Mouse (Mus musculus): ENCODE measurements around the gene Ramp1. TPM values are rescaled to one million over a fixed set of nuclear protein-coding genes. Genes with fewer than 3 reads are reported as not detected.

Gene Ramp1
- total and polyA plus RNA-seq, 3 experiments = 4.1 to 5.6 TPM; not detected in 1

GRCm38 (mm10) chr1:91137036-91137435 lies 42.6 kb upstream of the Ramp1 start:
- Histone ChIP-seq H3K27ac (ENCODE audit: control insufficient read depth, low read depth, low read length) (no peak overlapping the region), H3K9ac (ENCODE audit: control insufficient read depth, low read depth, low read length, poor library complexity, severe bottlenecking) (no peak overlapping the region), H3K9me3 (replicated peaks; ENCODE audit: insufficient read depth, low read length) (no peaks in the 10 kb centered on the region), H3K36me3 (ENCODE audit: control insufficient read depth in 1 of 2, insufficient read depth in 2 of 2, low read length in 2 of 2) (no peaks in the 10 kb centered on the region), H3K4me3 (ENCODE audit: control insufficient read depth in 1 of 2, insufficient read depth in 1 of 2, low read depth in 2 of 2, low read length in 2 of 2) (no peak overlapping the region), H3K4me1 (ENCODE audit: control insufficient read depth in 1 of 2, insufficient read depth in 2 of 2, low read length in 2 of 2) (no peaks in the 10 kb centered on the region), H3K27me3 (ENCODE audit: control insufficient read depth in 1 of 2, insufficient read depth in 2 of 2, low read length in 2 of 2) (no peaks in the 10 kb centered on the region), H3K79me2 (ENCODE audit: control insufficient read depth, insufficient read depth, low read length, poor library complexity) (no peaks in the 10 kb centered on the region)
- no peak for TF ChIP-seq GATA1 (IDR thresholded peaks at IDR 0.05; ENCODE audit: low read depth, low read length)
- TF ChIP-seq RAD21 (IDR thresholded peaks at IDR 0.05; ENCODE audit: low read depth, low read length) = no peak
- TF ChIP-seq HCFC1 (IDR thresholded peaks at IDR 0.05; ENCODE audit: low read depth, low read length) = no peak
- no peak for TF ChIP-seq SMC3 (IDR thresholded peaks at IDR 0.05; ENCODE audit: low read depth, low read length)
- TF ChIP-seq NELFE (IDR thresholded peaks at IDR 0.05; ENCODE audit: low read depth, low read length) = no peak
- TF ChIP-seq CTCF (IDR thresholded peaks at IDR 0.05 in 2 of 3, conservative IDR thresholded peaks at IDR 0.05 in 1 of 3; ENCODE audit: control insufficient read depth in 1 of 3, insufficient read depth in 1 of 3, low read depth in 2 of 3, low read length in 3 of 3, poor library complexity in 1 of 3, severe bottlenecking in 1 of 3) = no peak
- no peak for TF ChIP-seq USF2 (IDR thresholded peaks at IDR 0.05; ENCODE audit: borderline replicate concordance in 1 of 2, insufficient read depth in 1 of 2, low read depth in 1 of 2, low read length in 2 of 2)
- no peak for TF ChIP-seq KAT2A (conservative IDR thresholded peaks at IDR 0.05; ENCODE audit: low read depth, low read length)
- TF ChIP-seq BHLHE40 (IDR thresholded peaks at IDR 0.05; ENCODE audit: borderline replicate concordance, low read depth, low read length) = no peak
- no peak for TF ChIP-seq TBP (IDR thresholded peaks at IDR 0.05; ENCODE audit: low read depth, low read length)
- no peak for TF ChIP-seq MAX (IDR thresholded peaks at IDR 0.05; ENCODE audit: low read length)
- no peak for TF ChIP-seq ZNF384 (IDR thresholded peaks at IDR 0.05; ENCODE audit: low read depth, low read length)
- TF ChIP-seq MXI1 (IDR thresholded peaks at IDR 0.05; ENCODE audit: low read depth, low read length) = no peak
- no peak for TF ChIP-seq POLR2AphosphoS5 (IDR thresholded peaks at IDR 0.05; ENCODE audit: borderline replicate concordance, low read depth, low read length)
- TF ChIP-seq MYC (IDR thresholded peaks at IDR 0.05; ENCODE audit: low read depth, low read length) = no peak
- TF ChIP-seq MAZ (IDR thresholded peaks at IDR 0.05; ENCODE audit: low read depth, low read length) = no peak
- no peak for TF ChIP-seq NRF1 (IDR thresholded peaks at IDR 0.05; ENCODE audit: insufficient read depth, low read depth, low read length, poor library complexity, severe bottlenecking)
- TF ChIP-seq POLR2AphosphoS2 (IDR thresholded peaks at IDR 0.05; ENCODE audit: low read length) = no peak
- no peak for DNase-seq (ENCODE audit: low read depth, low spot score)

- TF ChIP-seq CHD2 (IDR thresholded peaks at IDR 0.05; ENCODE audit: low read length) (no peak), MEF2A (IDR thresholded peaks at IDR 0.05; ENCODE audit: extremely low read depth, insufficient replicate concordance, low read depth, low read length, poor library complexity, severe bottlenecking) (no peak), ZMIZ1 (IDR thresholded peaks at IDR 0.05; ENCODE audit: low read depth, low read length) (no peak), MAFK (IDR thresholded peaks at IDR 0.05; ENCODE audit: borderline replicate concordance, low read depth, low read length) (no peak), RCOR1 (IDR thresholded peaks at IDR 0.05; ENCODE audit: low read depth, low read length) (no peak), TAL1 (IDR thresholded peaks at IDR 0.05; ENCODE audit: low read length) (no peak), NRF1 (IDR thresholded peaks at IDR 0.05; ENCODE audit: insufficient read depth, low read depth, low read length, poor library complexity, severe bottlenecking) (no peak), GABPA (IDR thresholded peaks at IDR 0.05; ENCODE audit: low read depth, low read length) (no peak), MAX (IDR thresholded peaks at IDR 0.05; ENCODE audit: low read length) (no peak), BHLHE40 (IDR thresholded peaks at IDR 0.05; ENCODE audit: borderline replicate concordance, low read depth, low read length) (no peak), EP300 (IDR thresholded peaks at IDR 0.05; ENCODE audit: low read depth in 1 of 2, low read length in 2 of 2) (no peak), ZC3H11A (IDR thresholded peaks at IDR 0.05; ENCODE audit: low read depth, low read length) (no peak), CTCF (IDR thresholded peaks at IDR 0.05 in 2 of 3, conservative IDR thresholded peaks at IDR 0.05 in 1 of 3; ENCODE audit: control insufficient read depth in 1 of 3, insufficient read depth in 1 of 3, low read depth in 2 of 3, low read length in 3 of 3, poor library complexity in 1 of 3, severe bottlenecking in 1 of 3) (no peak), KAT2A (conservative IDR thresholded peaks at IDR 0.05; ENCODE audit: low read depth, low read length) (no peak)
- Histone ChIP-seq H3K9me3 (replicated peaks; ENCODE audit: insufficient read depth, low read length) (no peaks in the 10 kb centered on the region), H3K36me3 (ENCODE audit: control insufficient read depth in 1 of 2, insufficient read depth in 2 of 2, low read length in 2 of 2) (no peaks in the 10 kb centered on the region), H3K4me3 (ENCODE audit: control insufficient read depth in 1 of 2, insufficient read depth in 1 of 2, low read depth in 2 of 2, low read length in 2 of 2) (no peak within 1 kb of the TSS), H3K79me2 (ENCODE audit: control insufficient read depth, insufficient read depth, low read length, poor library complexity) (no peaks in the 10 kb centered on the region), H3K27ac (ENCODE audit: control insufficient read depth, low read depth, low read length) (no peak within 1 kb of the TSS), H3K4me1 (ENCODE audit: control insufficient read depth in 1 of 2, insufficient read depth in 2 of 2, low read length in 2 of 2) (no peaks in the 10 kb centered on the region), H3K9ac (ENCODE audit: control insufficient read depth, low read depth, low read length, poor library complexity, severe bottlenecking) (no peak within 1 kb of the TSS), H3K27me3 (ENCODE audit: control insufficient read depth in 1 of 2, insufficient read depth in 2 of 2, low read length in 2 of 2) (no peaks in the 10 kb centered on the region; a peak in 1 of 4 replicates)
- DNase-seq (ENCODE audit: low read depth, low spot score) = no peak
Measured at GRCm38 (mm10) chr1:91144813-91145212, 34.8 kb upstream of the Ramp1 start, which contains the start of gene Rbm44. Gene Rbm44, plus strand, starts transcription at chr1:91145089.
